Mouse (Mus musculus) cerebellum, postnatal 10 days (tissue): Measurements from ENCODE around the gene Gm10974.

Experiments
- DNase-seq, 2 experiments: peaks; one replicate each; pipeline ENCODE4 v3.0.0; 2021; ENCODE audit warnings: mixed read lengths in 2 of 2

The Gm10974 gene

DNA sequence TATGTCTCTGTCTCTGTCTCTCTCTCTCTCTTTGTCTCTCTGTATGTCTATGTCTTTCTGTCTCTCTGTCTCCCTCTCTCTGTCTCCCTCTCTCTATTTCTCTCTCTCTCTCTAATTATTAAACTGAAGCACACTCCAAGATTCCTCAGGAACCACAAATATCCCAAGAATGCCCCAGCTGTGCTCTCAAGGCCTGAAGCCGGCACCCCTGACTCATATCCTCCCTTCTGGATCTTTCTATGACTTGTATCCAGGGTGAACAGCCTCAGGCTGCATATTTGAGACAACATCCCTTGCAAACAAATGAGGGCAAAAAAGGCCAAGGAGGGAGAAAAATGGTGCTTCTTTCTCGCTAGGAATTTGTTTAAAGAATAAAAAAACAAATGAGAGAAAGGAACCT lies at the start of gene Gm10974:
Gene Gm10974 (plus strand): TSS at position 2 of the 400 bp plus-strand sequence.
- DNase-seq: no peak

DNA sequence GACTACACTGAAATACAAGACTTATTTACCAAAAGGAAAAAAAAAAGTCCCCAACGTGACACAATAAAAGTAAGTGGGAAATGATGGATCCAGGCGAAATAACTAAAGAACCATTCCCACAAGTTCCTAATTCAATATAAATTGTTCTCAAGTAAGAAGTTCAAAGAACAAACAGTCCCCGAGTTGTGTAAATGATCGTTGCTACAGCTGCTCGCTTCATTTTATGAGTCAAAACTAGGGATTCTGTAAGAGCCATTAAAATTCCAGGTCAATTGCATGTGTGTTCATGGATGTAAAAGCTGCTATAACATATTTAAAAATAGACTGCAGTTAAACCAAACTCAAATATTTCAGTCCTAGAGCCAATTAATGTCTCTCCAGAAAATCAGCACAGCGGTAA lies 47.6 kb upstream of the Gm10974 start:
- no peak for DNase-seq

DNA sequence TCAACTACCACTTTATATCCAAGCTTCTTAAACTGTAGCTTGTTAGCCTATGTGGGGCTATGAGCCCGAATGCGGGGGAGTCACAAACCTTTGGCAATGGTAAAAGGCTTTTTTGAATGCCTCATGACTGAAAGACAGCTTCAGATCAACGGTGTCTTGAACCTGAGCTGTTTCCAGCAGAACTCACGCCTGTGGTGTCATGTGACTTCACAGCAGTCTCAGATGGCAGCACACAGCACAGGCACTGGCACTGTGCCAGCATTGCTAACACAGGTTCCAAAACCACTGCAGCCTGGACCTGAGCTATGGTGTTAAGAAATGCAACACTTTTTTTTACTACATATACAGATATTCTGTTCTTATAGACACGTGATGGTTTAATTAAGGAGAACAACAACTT lies 44.7 kb upstream of the Gm10974 start:
- DNase-seq: peak; percentile 59 to 68

DNA sequence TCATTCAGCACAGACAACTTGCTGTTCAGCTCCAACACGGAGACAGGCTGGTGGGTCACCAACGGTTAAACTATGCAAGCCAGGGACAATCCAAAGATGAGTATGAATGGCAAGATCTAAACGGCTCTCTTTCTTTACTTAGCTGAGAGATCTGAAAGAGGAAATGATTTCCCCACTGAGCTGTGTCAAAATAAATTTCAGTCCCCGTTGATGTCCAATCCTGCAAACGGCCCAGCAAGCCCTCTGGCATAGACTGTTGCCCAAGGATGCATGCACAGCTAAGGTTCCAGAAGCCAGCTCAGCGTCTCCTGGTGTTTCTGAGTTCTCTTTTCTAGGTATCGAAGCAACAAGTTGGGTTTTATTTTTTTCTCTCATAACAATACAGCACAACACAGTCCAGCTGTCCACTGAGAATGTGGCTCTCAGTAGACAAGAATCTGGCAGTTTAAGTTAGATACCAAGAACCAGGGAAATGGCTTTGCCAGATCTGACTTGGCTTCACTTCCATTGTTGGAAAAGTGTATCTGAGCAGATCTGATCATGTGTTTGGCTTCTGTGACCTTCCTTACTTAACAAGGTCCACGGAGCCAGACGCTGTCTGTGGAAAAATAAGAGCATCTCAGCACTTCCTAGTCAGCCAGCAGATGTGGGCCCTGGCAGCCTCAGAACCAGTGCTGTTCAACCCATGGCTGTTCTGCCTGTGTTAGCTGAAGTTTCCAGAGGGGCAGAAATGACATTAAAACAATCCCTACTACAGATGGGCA lies 42.3 kb upstream of the Gm10974 start:
- no peak for DNase-seq

DNA sequence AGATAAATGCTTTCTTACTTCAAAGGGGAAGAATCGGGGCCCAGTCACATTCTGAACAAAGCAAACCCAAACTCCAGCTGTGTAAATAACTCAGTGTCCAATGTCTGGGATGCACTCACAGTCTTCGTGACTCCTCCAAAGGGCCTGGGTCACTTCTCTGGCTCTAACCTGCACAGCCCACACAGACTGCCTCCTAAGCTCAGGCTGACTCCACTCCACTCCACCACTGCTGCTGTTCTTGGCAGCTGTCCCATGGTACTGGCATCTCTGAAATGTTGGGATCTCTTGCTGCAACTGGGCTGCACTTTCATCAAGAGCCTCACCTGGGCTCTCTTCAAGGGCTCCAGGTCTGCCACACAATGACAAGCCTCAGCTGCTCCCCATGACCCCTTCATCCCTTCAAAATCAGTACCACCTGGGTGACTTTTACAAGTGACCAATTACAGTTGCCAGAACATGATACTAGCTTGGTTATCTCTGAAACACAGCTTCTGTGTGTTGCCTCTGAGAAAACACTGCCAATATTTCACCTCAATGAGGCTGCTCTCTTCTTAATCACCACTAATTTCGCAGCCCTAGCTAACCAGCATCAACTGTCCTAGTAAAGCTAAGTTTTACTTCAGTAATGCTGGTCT lies 40.2 kb upstream of the Gm10974 start:
- DNase-seq: peak; percentile 34 to 51

DNA sequence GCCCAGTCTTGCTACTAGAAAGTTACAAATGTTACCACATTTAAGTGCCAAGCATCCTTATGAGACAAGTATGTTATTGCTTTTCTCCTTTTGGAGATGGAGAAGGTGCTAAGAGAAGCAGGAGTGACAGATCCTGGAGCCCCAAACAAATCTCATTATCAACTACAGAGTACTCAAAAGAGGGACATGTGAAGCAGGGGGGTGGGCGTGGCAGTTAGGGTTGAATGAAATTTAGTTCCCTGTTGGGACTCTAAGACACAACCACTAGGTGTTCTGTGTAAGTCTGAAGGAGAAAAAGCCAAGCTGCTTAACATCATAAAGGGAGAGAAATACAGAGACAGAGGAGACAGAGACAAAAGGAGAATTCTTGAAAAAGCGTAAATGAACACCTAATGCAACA lies 38.2 kb upstream of the Gm10974 start:
- DNase-seq: no peak

DNA sequence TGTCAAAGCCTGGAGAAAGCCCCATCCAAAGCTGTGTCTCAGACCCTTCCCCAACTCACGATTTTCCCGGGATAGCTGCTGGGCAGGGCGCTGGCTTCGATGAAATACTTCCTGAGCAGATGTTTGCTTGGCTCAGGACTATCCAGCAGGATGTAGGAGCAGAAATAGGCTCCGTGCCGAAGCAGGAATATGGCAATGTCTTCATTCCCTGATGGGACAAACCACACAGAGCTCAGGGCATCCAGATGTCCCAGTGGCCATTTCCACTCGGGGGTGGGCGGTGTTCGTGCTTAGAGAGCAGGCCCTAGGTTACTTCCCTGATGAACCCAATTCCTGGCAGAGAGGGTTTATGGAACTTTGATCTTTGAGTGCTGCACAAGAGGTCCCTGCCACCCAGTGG lies 35.1 kb upstream of the Gm10974 start:
- no peak for DNase-seq

DNA sequence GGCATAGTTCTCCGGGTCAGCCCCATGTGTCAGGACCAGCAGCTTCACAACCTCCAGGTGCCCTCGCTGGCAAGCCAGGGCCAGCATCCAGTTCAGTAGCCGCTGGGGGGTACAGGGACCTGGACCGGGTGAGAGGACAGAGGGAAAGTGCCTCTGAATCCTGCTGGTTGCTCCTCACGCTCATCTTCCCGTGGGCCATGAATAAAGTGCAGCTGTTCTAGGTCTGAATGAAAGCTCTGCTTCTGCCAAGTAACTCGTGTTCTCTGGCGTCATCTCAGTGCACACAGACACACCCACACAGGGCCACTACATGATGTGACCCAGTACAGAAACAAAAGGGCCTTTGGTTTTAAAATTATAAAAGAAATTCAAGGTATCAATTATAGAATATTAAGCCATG lies 33.4 kb upstream of the Gm10974 start:
- DNase-seq: no peak

DNA sequence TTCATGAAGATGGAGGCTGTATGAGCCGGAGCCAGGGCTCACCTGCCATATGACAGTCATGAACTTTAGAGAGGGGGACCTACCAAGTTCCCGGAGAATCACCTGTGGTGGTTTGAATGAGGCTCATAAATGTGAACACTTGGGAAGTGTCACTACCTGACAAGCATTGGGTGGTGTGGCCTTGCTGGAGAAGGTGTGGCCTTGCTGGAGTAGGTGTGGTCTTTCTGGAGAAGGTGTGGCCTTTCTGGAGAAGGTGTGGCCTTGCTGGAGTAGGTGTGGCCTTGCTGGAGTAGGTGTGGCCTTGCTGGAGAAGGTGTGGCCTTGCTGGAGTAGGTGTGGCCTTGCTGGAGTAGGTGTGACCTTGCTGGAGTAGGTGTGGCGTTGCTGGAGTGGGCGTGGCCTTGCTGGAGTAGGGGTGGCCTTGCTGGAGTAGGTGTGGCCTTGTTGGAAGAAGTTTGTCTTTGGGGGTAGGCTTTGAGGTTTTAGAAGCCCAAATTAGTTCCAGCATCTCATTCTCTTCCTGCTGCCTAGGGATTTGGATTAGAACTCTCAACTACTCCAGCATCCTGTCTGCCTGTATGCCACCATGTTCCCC lies 31.7 kb upstream of the Gm10974 start:
- DNase-seq: no peak

DNA sequence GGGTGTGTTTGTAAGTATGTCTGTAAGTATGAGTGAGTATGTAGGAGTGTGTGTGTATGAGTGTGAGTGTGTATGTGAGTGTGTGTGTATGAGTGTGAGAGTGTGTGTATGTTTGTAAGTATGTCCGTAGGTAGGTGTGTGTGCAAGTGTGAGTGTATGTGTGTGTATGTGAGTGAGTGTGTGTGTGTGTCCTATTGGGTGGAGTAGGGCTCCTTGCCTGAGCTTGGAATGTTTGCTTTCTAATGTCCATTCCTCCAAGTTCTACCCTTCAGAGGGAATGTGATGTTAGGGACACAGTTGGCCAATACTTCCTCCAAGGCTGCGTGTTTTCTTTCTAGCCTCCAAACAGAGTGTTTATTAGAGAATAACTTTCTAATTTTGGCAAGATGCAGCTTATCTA lies 28.8 kb upstream of the Gm10974 start:
- DNase-seq: no peak

DNA sequence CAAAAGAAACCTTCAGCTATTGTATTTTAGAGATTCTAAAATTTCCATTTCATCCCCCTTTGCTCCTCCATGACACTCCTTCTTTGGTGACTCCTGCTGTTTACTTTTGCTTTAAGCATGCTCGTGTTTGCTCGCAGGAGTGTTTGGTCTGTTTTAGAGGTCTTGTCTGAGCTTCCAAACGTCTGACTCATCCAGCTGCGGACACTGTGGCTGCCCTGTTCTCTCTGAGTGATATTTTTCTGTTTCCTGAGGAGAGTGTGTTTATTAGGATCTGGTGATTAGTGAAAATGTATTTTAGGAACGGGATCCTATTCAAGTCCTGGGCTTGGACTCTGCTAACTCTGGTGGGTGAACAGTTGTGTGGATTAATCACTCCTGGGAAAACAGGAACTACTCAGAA lies 26.1 kb upstream of the Gm10974 start:
- no peak for DNase-seq

DNA sequence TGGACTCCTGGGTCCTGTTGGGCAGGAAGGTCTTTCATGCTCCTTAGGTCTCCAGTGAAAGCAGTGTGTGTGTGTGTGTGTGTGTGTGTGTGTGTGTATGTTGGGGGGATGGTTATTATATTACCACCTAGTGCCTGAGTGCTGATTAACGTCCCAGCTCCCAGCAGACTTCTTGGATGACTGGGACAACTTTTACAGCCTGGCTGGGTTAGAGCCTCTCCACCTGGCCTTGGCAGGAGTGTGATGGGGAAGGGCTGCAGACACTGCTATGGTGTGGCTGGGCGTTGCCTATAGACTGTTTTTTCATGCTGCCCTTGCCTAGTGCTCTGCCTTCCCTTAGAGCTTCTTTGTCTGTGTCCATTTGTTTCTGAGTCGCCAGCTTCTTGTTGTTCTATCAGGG lies 25.7 kb upstream of the Gm10974 start:
- no peak for DNase-seq

DNA sequence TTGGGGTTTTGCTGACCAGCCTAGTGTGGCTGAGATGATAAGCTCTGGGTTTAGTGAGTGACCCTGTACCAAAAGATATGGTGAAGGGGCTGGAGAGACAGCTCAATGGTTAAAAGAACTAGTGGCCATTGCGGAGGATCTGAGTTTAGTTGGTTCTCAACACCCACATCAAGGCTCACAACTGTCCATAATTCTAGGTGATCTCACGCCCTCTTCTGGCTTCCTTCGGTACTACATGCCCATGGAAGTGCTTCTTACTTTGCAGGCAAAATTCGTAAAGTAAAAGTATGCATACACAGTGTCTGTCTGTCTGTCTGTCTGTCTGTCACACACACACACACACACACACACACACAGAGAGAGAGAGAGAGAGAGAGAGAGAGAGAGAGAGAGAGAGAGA lies 23.4 kb upstream of the Gm10974 start:
- peak; percentile 56 to 64 for DNase-seq

DNA sequence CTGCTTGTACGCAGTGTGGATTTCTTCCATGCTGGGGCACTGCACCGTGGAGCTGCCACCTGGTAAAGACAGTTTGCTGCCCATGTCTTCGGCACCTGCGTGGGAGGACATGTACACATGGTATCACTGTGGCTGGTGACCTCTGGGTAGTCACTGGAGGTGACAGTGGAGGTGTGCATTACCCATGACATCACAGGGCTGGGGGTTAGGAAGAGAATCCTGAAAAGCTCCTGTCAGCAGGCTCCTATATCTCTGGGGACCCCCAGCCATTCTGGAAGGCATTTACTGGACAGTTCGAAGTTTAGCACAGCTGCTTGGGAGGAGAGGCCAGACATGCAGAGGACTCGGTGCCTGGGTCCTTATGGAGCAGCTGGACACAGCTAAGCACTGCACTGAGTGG lies 22.9 kb upstream of the Gm10974 start:
- no peak for DNase-seq

DNA sequence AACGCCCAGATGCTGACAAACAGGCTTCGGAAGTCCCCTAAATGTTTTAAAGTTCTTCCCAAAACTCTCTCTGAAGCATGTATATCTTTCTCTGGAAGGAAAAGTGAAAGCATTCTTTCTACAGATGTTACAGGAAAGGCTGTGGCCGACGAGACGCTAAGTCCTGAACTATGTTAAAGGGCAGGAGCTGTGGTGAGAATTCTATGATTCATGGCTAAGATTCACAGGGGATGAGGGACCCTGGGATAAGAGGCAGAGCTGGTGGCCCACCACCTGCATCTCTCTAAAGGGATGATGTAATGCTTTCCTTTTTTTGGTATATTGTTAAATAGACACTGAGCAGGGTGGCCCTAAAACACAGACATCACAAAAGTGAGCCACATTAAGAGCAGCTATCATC lies 22.4 kb upstream of the Gm10974 start:
- DNase-seq: no peak

DNA sequence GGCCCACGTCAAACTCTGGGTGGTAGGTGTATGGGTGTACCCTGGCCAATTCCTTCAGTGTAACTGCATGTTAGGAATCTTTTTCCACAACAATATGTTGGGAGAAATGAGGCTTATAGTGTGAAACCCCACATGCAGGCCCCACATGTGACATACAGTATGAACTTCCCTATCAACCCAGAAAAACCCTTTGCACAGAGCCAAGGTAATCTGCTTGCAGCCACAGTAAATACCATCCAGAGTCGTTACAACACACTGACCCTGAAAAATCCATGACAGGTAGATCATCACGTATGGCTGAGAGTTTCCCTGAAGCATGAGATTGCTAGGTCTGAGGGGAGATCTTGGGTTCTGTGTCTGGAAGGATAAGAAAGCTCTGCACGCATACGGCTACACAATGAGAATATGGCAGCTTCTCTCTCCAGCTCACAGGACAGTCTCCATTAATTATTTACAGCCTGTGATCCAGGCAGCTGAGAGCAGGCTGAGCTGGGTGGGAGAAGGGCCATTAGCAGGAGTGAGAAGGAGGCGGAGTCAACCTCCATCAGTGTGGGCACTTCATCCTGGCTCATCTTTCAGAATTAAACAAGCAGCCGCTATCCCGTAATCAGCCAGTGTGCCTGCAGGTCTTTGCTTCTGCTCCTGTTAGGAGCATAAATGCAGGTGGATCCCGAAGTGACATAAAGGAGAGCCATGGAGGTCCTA lies 18.6 kb upstream of the Gm10974 start:
- DNase-seq: peak; percentile 47 to 62

DNA sequence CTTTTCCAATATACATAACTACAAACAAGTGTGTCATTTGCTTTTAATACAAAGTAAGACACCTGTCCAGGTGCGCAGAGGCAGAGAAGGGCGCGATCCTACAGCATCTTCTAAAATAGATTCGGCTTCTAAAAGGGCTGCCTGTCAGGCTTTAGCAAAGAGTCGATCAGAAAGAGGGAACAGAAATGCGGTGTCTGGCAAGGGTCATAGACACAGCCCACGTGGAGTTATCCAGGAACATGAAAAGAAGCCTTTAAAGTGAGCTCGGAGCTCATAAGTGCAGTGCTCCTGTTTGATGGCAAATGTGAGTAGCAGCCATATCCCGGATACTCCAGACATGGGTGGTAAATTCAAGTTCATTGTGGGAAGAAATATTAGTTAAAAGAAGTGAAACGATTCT lies 17.1 kb upstream of the Gm10974 start:
- DNase-seq: no peak

DNA sequence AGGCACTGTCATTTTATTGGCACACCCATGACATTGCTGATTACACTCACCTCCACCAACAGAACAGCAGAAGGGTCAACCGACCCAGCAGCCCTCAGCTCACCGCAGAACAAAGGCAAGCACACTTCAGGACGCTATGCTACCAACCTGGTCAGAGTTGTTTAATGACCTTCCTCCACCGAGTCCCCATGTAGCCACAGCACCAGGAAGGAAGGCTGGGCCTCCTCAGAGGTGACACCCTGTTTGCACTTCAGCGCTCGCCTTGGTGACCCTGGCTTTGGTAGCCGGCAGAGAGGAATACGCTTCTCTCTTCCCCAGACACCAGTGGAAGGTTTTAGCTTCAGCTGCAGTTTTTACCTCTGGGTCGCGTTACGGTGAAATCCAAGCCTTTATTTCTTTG lies 16.0 kb upstream of the Gm10974 start:
- no peak for DNase-seq

DNA sequence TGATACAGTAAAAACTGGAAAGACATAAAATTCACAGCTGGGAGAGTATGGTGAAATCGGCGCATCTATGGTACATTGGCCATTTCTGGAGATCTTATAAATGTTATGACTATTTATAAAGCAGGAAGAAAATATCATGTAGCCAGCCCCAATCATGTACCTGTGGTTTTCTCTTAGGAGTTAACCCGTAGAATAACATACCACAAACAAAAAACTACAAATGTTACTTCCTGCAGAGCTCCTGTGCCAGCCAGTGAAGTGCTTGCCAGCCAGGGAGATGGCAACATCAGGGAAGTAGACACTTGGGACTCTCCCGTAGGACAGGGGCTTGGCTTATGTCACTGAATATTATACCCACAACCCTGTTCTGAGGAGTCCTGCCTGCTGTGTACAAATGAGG lies 14.6 kb upstream of the Gm10974 start:
- no peak for DNase-seq

DNA sequence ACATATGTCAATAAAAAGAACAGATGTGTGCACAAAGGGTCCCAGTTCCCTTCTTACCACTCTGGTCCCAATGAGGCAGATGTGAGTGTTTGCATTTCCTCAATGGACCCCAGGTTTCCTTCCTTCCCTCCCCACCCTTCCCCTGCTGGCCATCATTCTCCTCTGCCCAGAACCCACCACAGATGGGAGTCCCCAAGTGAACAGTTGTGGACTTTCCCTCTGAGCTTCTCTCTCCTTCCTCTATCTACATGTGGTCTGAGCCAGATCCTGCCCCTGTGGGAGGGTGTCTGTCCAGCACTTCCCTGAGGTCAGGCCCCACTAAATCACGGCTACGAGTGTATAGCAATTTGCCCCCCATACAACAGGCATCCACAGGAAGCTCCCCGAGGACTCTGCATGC lies 10.8 kb upstream of the Gm10974 start:
- no peak for DNase-seq

DNA sequence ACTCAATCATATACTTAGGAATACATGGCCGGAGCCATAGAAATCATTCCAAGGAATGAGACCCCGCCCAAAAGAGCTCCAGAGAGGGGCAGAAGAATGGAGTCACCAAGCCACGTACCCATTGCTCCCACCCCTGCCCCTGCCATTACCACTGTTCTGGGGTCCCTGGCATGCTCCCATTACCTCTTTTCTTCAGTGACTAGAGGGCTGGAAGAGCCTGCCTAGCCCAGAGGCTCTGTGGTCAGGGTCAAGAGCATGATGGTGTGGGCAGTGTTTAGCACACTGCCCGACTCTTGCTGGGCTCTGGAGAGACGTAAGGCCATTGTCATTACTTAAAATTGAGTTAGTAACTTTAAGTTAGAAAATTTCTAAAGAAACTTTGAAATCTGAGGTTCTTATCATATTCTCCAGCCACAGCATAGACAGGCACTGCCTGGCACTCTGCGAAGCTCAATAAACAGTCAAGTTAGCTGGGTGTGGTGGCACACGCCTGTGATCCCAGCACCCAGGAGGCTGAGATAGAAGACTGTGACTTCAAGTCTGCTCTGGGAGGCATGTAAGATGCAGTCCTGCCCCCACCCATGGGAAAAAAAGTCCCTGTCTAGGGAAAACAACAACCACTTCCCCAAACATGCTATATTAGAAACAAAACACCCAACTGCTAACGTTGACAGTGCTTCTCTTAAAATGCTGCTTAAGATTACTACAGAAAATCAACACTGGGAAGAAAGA lies 9.7 kb upstream of the Gm10974 start:
- no peak for DNase-seq

DNA sequence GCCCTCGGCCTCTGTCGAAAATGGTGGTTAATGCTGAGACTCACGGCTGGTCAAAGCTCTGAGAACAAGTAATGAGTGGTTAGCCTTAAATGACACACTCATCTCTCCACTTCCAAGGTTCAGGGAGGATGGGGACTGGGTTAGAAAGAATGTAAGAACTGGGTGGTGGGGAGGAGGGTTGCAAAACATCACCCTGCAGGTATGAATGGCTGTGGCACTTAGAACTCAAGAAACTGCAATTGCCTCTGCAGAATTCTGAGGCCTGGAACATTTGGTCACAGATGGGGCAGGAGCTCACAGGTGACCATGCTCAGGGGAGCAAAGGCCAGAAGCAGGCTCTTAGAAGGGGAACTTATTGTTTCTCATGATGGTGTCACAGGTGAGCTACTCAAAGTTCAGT lies 7.2 kb upstream of the Gm10974 start:
- no peak for DNase-seq

DNA sequence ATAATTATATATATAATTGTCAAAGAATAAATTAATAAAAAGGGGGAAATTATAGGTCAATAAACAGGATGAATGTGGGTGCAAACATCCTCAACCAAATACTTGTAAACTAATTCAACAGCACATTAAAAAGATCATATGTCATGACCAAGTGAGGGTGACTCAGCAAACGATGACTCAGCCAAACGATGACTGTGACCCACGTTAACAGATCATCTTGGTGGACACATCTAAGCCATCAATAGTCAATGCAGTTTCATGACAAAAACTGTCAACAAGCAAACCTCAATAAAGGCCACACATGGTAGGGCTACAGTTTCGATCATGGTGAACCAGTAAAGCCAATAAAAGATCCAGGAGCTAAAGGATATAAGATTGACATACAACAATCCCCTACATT lies 6.7 kb upstream of the Gm10974 start:
- DNase-seq: no peak
